Mouse (Mus musculus) kidney, embryonic 16.5 days (tissue): Measurements from ENCODE around the gene Trim59. TPM values are rescaled to one million over a fixed set of nuclear protein-coding genes. Genes with fewer than 3 reads are reported as not detected.

ENCODE experiments used
- ATAC-seq: fragments of 200-750 bp; cut with Nextera tagmentation; 2 replicates; pipeline ENCODE4 v1.8.0; 2017; ENCODE audit warnings: moderate TSS enrichment; ENCODE audit not compliant: low FRiP score, low TSS enrichment
- H3K27ac ChIP-seq: fragments of 300-500 bp; sonication (generic); 2 replicates; pipeline ENCODE4 v1.5.1; 2014; ENCODE audit warnings: low read length
- H3K27me3 ChIP-seq: fragments of 300-500 bp; sonication (generic); 2 replicates; pipeline ENCODE4 v1.6.1; 2014; ENCODE audit warnings: low read length, control low read depth, mixed read lengths; ENCODE audit not compliant: insufficient read depth
- H3K36me3 ChIP-seq: fragments of 300-500 bp; sonication (generic); 2 replicates; pipeline ENCODE4 v1.6.1; 2014; ENCODE audit warnings: low read length, control low read depth, mixed read lengths; ENCODE audit not compliant: insufficient read depth
- H3K4me1 ChIP-seq: fragments of 300-500 bp; sonication (generic); 2 replicates; pipeline ENCODE4 v1.6.1; 2014; ENCODE audit warnings: low read length, control low read depth, mixed read lengths; ENCODE audit not compliant: insufficient read depth
- H3K4me2 ChIP-seq: fragments of 300-500 bp; sonication (generic); replicated peaks from 2 replicates; pipeline ENCODE4 v1.6.1; 2014; ENCODE audit warnings: low read depth, low read length
- H3K4me3 ChIP-seq: fragments of 300-500 bp; sonication (generic); 2 replicates; pipeline ENCODE4 v1.5.1; 2014; ENCODE audit warnings: mild to moderate bottlenecking, low read length
- H3K9ac ChIP-seq: fragments of 300-500 bp; sonication (generic); replicated peaks from 2 replicates; pipeline ENCODE4 v1.6.1; 2014; ENCODE audit warnings: low read length
- H3K9me3 ChIP-seq: fragments of 300-500 bp; sonication (generic); 2 replicates; pipeline ENCODE4 v1.6.1; 2016; ENCODE audit warnings: low read length, control low read depth
- WGBS: fragments of 180-500 bp; shearing (Covaris S2); extraction: QIAGEN DNeasy Blood & Tissue Kit; methylation state at CpG from one replicate; pipeline ENCODE4 v1.1.7; 2014; 5-methylcytosine and 5-hydroxymethylcytosine counted together
- polyA plus RNA-seq: library from polyadenylated mRNA; unstranded; fragments of >200 nt; fragmentation: Nextera tagmentation; extraction: Ambion mirVana; gene quantifications from 2 replicates; pipeline ENCODE4 v1.2.1, GENCODE M21; 2015

The Trim59 gene
- polyA plus RNA-seq, 1 experiment from 2014 or later = 115 TPM

- Histone ChIP-seq H3K4me2 (no peak overlapping the region), H3K9me3 (no peaks in the 10 kb centered on the region), H3K4me1 (peaks cover 14% of the 10 kb centered on the region), H3K36me3 (peaks cover 9% of the 10 kb centered on the region; the same call in 1 of the 2 replicates), H3K27ac (no peak overlapping the region), H3K4me3 (no peak overlapping the region), H3K27me3 (no peaks in the 10 kb centered on the region), H3K9ac (no peak overlapping the region)
- 84% methylated on average over 2 of the region's 2 CpGs for WGBS
- ATAC-seq = no peak
Measured at GRCm38 (mm10) chr3:69008873-69009272, 35.7 kb downstream of the Trim59 start.

GRCm38 (mm10) chr3:69006246-69006760 lies 38.3 kb downstream of the Trim59 start:
- H3K9me3 ChIP-seq = no peaks in the 10 kb centered on the region

GRCm38 (mm10) chr3:69005338-69006245 lies 39.0 kb downstream of the Trim59 start:
- Histone ChIP-seq H3K27me3 (no peaks in the 10 kb centered on the region), H3K36me3 (0 out of 2 replicates have a peak, but pooled peaks cover 4% of the 10 kb centered on the region), H3K4me2 (peak overlapping the region; percentile 70), H3K4me1 (peaks cover 16% of the 10 kb centered on the region), H3K9ac (peak overlapping the region; percentile 93), H3K4me3 (peak overlapping the region; percentile 88), H3K9me3 (no peaks in the 10 kb centered on the region), H3K27ac (peak overlapping the region; percentile 95)
- under 1% methylated on average over 72 of the region's 72 CpGs for WGBS
- peak; percentile 88 for ATAC-seq

More at GRCm38 (mm10) chr3:69006246-69006760, 38.3 kb downstream of the Trim59 start:
- peak overlapping the region; percentile 70 for H3K4me2 ChIP-seq
- no peaks in the 10 kb centered on the region for H3K27me3 ChIP-seq
- 3% methylated on average over 21 of the region's 21 CpGs for WGBS
- ATAC-seq = no peak
- peak overlapping the region; percentile 93 for H3K9ac ChIP-seq
- peaks cover 16% of the 10 kb centered on the region for H3K4me1 ChIP-seq
- peak overlapping the region; percentile 88 for H3K4me3 ChIP-seq
- H3K27ac ChIP-seq = peak overlapping the region; percentile 95
- H3K36me3 ChIP-seq = 0 out of 2 replicates have a peak, but pooled peaks cover 4% of the 10 kb centered on the region

- Histone ChIP-seq H3K4me3 (peak within 1 kb of the TSS; percentile 88), H3K27me3 (no peaks in the 10 kb centered on the region), H3K9me3 (no peaks in the 10 kb centered on the region), H3K9ac (peak within 1 kb of the TSS; percentile 93), H3K36me3 (0 out of 2 replicates have a peak, but pooled peaks cover 4% of the 10 kb centered on the region), H3K4me2 (peak within 1 kb of the TSS; percentile 70), H3K27ac (peak within 1 kb of the TSS; percentile 95), H3K4me1 (peaks cover 16% of the 10 kb centered on the region)
- WGBS = under 1% methylated on average over 76 of the region's 76 CpGs
- ATAC-seq = peak; percentile 94
Measured at GRCm38 (mm10) chr3:69004437-69005337, 39.9 kb downstream of the Trim59 start, which contains the start of the genes Ift80 and Smc4. Ift80 (minus strand) TSS chr3:69004570. Smc4 (plus strand) TSS chr3:69004738.

GRCm38 (mm10) chr3:69004055-69004436 lies 40.5 kb downstream of the Trim59 start:
- H3K9me3 ChIP-seq = no peaks in the 10 kb centered on the region
- H3K4me3 ChIP-seq = peak overlapping the region; percentile 88
- peak overlapping the region; percentile 75 for H3K27ac ChIP-seq
- H3K27me3 ChIP-seq = no peaks in the 10 kb centered on the region
- peak overlapping the region; percentile 54 for H3K4me2 ChIP-seq
- peak overlapping the region; percentile 93 for H3K9ac ChIP-seq
- H3K36me3 ChIP-seq = no peaks in the 10 kb centered on the region
- under 1% methylated on average over 7 of the region's 7 CpGs for WGBS
- ATAC-seq = no peak; the same call in 1 of the 2 replicates
- H3K4me1 ChIP-seq = peaks cover 12% of the 10 kb centered on the region

- ATAC-seq = no peak
- Histone ChIP-seq H3K9ac (no peak overlapping the region), H3K27me3 (no peaks in the 10 kb centered on the region), H3K27ac (no peak overlapping the region), H3K9me3 (no peaks in the 10 kb centered on the region), H3K4me2 (no peak overlapping the region), H3K4me1 (peaks cover 12% of the 10 kb centered on the region), H3K4me3 (no peak overlapping the region), H3K36me3 (no peaks in the 10 kb centered on the region)
- 89% methylated on average over 4 of the region's 4 CpGs for WGBS
Measured at GRCm38 (mm10) chr3:69002781-69003180, 41.8 kb downstream of the Trim59 start.

- H3K4me1 ChIP-seq = no peaks in the 10 kb centered on the region
- H3K27ac ChIP-seq = no peak overlapping the region
- 88% methylated on average over 2 of the region's 2 CpGs for WGBS
- H3K4me2 ChIP-seq = no peak overlapping the region
- H3K4me3 ChIP-seq = no peak overlapping the region
- no peaks in the 10 kb centered on the region for H3K9me3 ChIP-seq
- peaks cover 19% of the 10 kb centered on the region for H3K36me3 ChIP-seq
- ATAC-seq = no peak
- H3K9ac ChIP-seq = no peak overlapping the region
- H3K27me3 ChIP-seq = no peaks in the 10 kb centered on the region
Measured at GRCm38 (mm10) chr3:68986550-68986949, 58.0 kb downstream of the Trim59 start.
